Mouse (Mus musculus): ENCODE data around the gene Nemp1. TPM values are rescaled to one million over a fixed set of nuclear protein-coding genes. Genes with fewer than 3 reads are reported as not detected.

Gene Nemp1
- polyA plus RNA-seq, 1 experiment from 2014 or later: 12.6 TPM

Other genes with a start within 250 kb of the Nemp1 start
- gene Stac3, start 165.2 kb upstream of the Nemp1 start, polyA plus RNA-seq (2015; fragmentation: Nextera tagmentation; extraction: Ambion mirVana): 1.3 and 1.8 TPM in 2 replicates
- 155 and 169 TPM in 2 replicates for gene Ndufa4l2, start 151.9 kb upstream of the Nemp1 start, polyA plus RNA-seq (2015; fragmentation: Nextera tagmentation; extraction: Ambion mirVana)
- 116 and 119 TPM in 2 replicates for gene Shmt2, start 144.5 kb upstream of the Nemp1 start, polyA plus RNA-seq (2015; fragmentation: Nextera tagmentation; extraction: Ambion mirVana)
- gene Nxph4, start 132.3 kb upstream of the Nemp1 start, polyA plus RNA-seq (2015; fragmentation: Nextera tagmentation; extraction: Ambion mirVana): 1.8 TPM in 2 replicates
- 78.9 and 83.6 TPM in 2 replicates for gene Lrp1, start 45.8 kb upstream of the Nemp1 start, polyA plus RNA-seq (2015; fragmentation: Nextera tagmentation; extraction: Ambion mirVana)
- gene Stat6, start 23.9 kb upstream of the Nemp1 start, polyA plus RNA-seq (2015; fragmentation: Nextera tagmentation; extraction: Ambion mirVana): 47.4 and 49.2 TPM in 2 replicates
- gene Nab2, start 1.7 kb downstream of the Nemp1 start, polyA plus RNA-seq (2015; fragmentation: Nextera tagmentation; extraction: Ambion mirVana): 16.2 and 17.9 TPM in 2 replicates
- gene Myo1a, start 38.3 kb downstream of the Nemp1 start, polyA plus RNA-seq (2015; fragmentation: Nextera tagmentation; extraction: Ambion mirVana): 0.19 and 0.39 TPM in 2 replicates
- not detected in 2 replicates for gene Tac2, start 57.6 kb downstream of the Nemp1 start, polyA plus RNA-seq (2015; fragmentation: Nextera tagmentation; extraction: Ambion mirVana)
- 2.3 and 2.6 TPM in 2 replicates for gene Zbtb39, start 72.6 kb downstream of the Nemp1 start, polyA plus RNA-seq (2015; fragmentation: Nextera tagmentation; extraction: Ambion mirVana)
- 16.4 and 17.3 TPM in 2 replicates for gene Gpr182, start 84.8 kb downstream of the Nemp1 start, polyA plus RNA-seq (2015; fragmentation: Nextera tagmentation; extraction: Ambion mirVana)
- 0.08 TPM in 1 of 2 replicates, not detected in the other for gene Rdh1, start 92.8 kb downstream of the Nemp1 start, polyA plus RNA-seq (2015; fragmentation: Nextera tagmentation; extraction: Ambion mirVana)
- gene Rdh16f1, start 92.9 kb downstream of the Nemp1 start, polyA plus RNA-seq (2015; fragmentation: Nextera tagmentation; extraction: Ambion mirVana): not detected in 2 replicates
- not detected in 2 replicates for gene Rdh9, start 109.5 kb downstream of the Nemp1 start, polyA plus RNA-seq (2015; fragmentation: Nextera tagmentation; extraction: Ambion mirVana)
- not detected in 2 replicates for gene Rdh16, start 134.3 kb downstream of the Nemp1 start, polyA plus RNA-seq (2015; fragmentation: Nextera tagmentation; extraction: Ambion mirVana)
- not detected in 2 replicates for gene Rdh19, start 183.0 kb downstream of the Nemp1 start, polyA plus RNA-seq (2015; fragmentation: Nextera tagmentation; extraction: Ambion mirVana)
- gene Rdh16f2, start 199.6 kb downstream of the Nemp1 start, polyA plus RNA-seq (2015; fragmentation: Nextera tagmentation; extraction: Ambion mirVana): not detected in 2 replicates
- 0.69 TPM in 1 of 2 replicates, not detected in the other for gene Rdh7, start 221.9 kb downstream of the Nemp1 start, polyA plus RNA-seq (2015; fragmentation: Nextera tagmentation; extraction: Ambion mirVana)
- gene Sdr9c7, start 231.6 kb downstream of the Nemp1 start, polyA plus RNA-seq (2015; fragmentation: Nextera tagmentation; extraction: Ambion mirVana): 0.08 TPM in 1 of 2 replicates, not detected in the other